Mouse (Mus musculus): ENCODE measurements at regions not wholly inside any gene's neighbourhood (a gene's known extent, or its start where the extent isn't known, plus 50 kb on each side); places are given as distances from the start of the nearest gene placed in this dataset.
"Not testable (repeated sequence)": the region's sequence is repeated elsewhere in the genome, so short reads cannot be mapped to it uniquely, and the experiment has no call there.

GRCm38 (mm10) chr2:63580489-63581139 is 396.5 kb upstream of the Kcnh7 start:
- no peak for DNase-seq

- no peak for DNase-seq
These were observed 391.1 kb upstream of the Kcnh7 start for GRCm38 (mm10) chr2:63575172-63575571.

GRCm38 (mm10) chr2:63574008-63574703 is 390.1 kb upstream of the Kcnh7 start:
- DNase-seq, result no peak

- DNase-seq, result no peak
These were observed 389.1 kb upstream of the Kcnh7 start for GRCm38 (mm10) chr2:63573015-63573807.

GRCm38 (mm10) chr2:63556858-63557419 is 372.9 kb upstream of the Kcnh7 start:
- no peak for DNase-seq

GRCm38 (mm10) chr2:63541836-63542235 is 357.7 kb upstream of the Kcnh7 start:
- DNase-seq, result not testable (repeated sequence)

- no peak for DNase-seq
These were observed 334.4 kb upstream of the Kcnh7 start for GRCm38 (mm10) chr2:63518534-63518933.

- DNase-seq, result no peak
These were observed 329.6 kb upstream of the Kcnh7 start for GRCm38 (mm10) chr2:63513554-63514226.

GRCm38 (mm10) chr2:63503939-63504338 is 319.9 kb upstream of the Kcnh7 start:
- DNase-seq, result peak; percentile 7 to 13

GRCm38 (mm10) chr2:63476411-63476810 is 292.3 kb upstream of the Kcnh7 start:
- DNase-seq, result no peak

- DNase-seq, result no peak
These were observed 291.2 kb upstream of the Kcnh7 start for GRCm38 (mm10) chr2:63475255-63475654.

GRCm38 (mm10) chr2:63473699-63474098 is 289.6 kb upstream of the Kcnh7 start:
- peak; percentile 21 to 30 for DNase-seq

GRCm38 (mm10) chr2:63472248-63472647 is 288.2 kb upstream of the Kcnh7 start:
- DNase-seq, result no peak

GRCm38 (mm10) chr2:63459112-63459511 is 275.0 kb upstream of the Kcnh7 start:
- no peak for DNase-seq

- peak; percentile 9 to 23 for DNase-seq
These were observed 270.4 kb upstream of the Kcnh7 start for GRCm38 (mm10) chr2:63454263-63455011.

- peak; percentile 45 to 52 for DNase-seq
These were observed 268.8 kb upstream of the Kcnh7 start for GRCm38 (mm10) chr2:63452891-63453290.

- no peak for DNase-seq
These were observed 268.1 kb upstream of the Kcnh7 start for GRCm38 (mm10) chr2:63452164-63452563.

- no peak for DNase-seq
These were observed 250.2 kb upstream of the Kcnh7 start for GRCm38 (mm10) chr2:63434327-63434726.

GRCm38 (mm10) chr2:63405405-63405804 is 221.3 kb upstream of the Kcnh7 start:
- DNase-seq, result peak in 1 of 2 experiments; percentile 3
